Mouse (Mus musculus): ENCODE results near the gene Zfp747. TPM values are rescaled to one million over a fixed set of nuclear protein-coding genes. Genes with fewer than 3 reads are reported as not detected.
"Not testable (repeated sequence)": the region's sequence is repeated elsewhere in the genome, so short reads cannot be mapped to it uniquely, and the experiment has no call there.

Zfp747 gene
- polyA plus RNA-seq, 1 experiment from 2014 or later: 5.1 TPM

- H3K4me3 ChIP-seq: peak within 1 kb of the TSS; percentile 73
- H3K27ac ChIP-seq (ENCODE audit: poor library complexity, severe bottlenecking): peak within 1 kb of the TSS; percentile 84
- peak; percentile 96 for ATAC-seq (ENCODE audit: insufficient number of reproducible peaks, low FRiP score)
- peak within 1 kb of the TSS; percentile 84 for H3K9ac ChIP-seq
- WGBS: under 1% methylated on average over 45 of the region's 45 CpGs
- H3K4me1 ChIP-seq (replicated peaks): peaks cover 23% of the 10 kb centered on the region
- H3K4me2 ChIP-seq: peak within 1 kb of the TSS; percentile 84
- H3K27me3 ChIP-seq (replicated peaks): peaks cover 11% of the 10 kb centered on the region; the same call in 1 of the 2 replicates
- H3K36me3 ChIP-seq: peaks cover 20% of the 10 kb centered on the region
- no peaks in the 10 kb centered on the region for H3K9me3 ChIP-seq (replicated peaks)
Measured at GRCm38 (mm10) chr7:127393157-127393943, 17.5 kb upstream of the Zfp747 start, which contains the start of gene E430018J23Rik. TSS of gene E430018J23Rik (minus strand) at chr7:127393629.

- peak overlapping the region; percentile 84 for H3K4me2 ChIP-seq
- 84% methylated on average over 8 of the region's 8 CpGs for WGBS
- no peak for ATAC-seq (ENCODE audit: insufficient number of reproducible peaks, low FRiP score)
- peak overlapping the region; percentile 84 for H3K9ac ChIP-seq
- H3K9me3 ChIP-seq (replicated peaks): no peaks in the 10 kb centered on the region
- H3K27ac ChIP-seq (ENCODE audit: poor library complexity, severe bottlenecking): no peak overlapping the region
- peaks cover 20% of the 10 kb centered on the region for H3K36me3 ChIP-seq
- H3K4me3 ChIP-seq: peak overlapping the region; percentile 73
- H3K27me3 ChIP-seq (replicated peaks): peaks cover 4% of the 10 kb centered on the region; the same call in 1 of the 2 replicates
- H3K4me1 ChIP-seq (replicated peaks): peaks cover 23% of the 10 kb centered on the region
Measured at GRCm38 (mm10) chr7:127392251-127392824, 16.5 kb upstream of the Zfp747 start.

- WGBS: 95% methylated on average over 16 of the region's 16 CpGs
- Histone ChIP-seq H3K27ac (ENCODE audit: poor library complexity, severe bottlenecking) (no peak overlapping the region), H3K4me1 (replicated peaks) (peaks cover 23% of the 10 kb centered on the region), H3K4me3 (no peak overlapping the region), H3K9ac (no peak overlapping the region), H3K27me3 (replicated peaks) (no peaks in the 10 kb centered on the region), H3K36me3 (peaks cover 20% of the 10 kb centered on the region), H3K9me3 (replicated peaks) (no peaks in the 10 kb centered on the region), H3K4me2 (no peak overlapping the region)
- ATAC-seq (ENCODE audit: insufficient number of reproducible peaks, low FRiP score): no peak
Measured at GRCm38 (mm10) chr7:127391538-127391937, 15.7 kb upstream of the Zfp747 start.

DNA sequence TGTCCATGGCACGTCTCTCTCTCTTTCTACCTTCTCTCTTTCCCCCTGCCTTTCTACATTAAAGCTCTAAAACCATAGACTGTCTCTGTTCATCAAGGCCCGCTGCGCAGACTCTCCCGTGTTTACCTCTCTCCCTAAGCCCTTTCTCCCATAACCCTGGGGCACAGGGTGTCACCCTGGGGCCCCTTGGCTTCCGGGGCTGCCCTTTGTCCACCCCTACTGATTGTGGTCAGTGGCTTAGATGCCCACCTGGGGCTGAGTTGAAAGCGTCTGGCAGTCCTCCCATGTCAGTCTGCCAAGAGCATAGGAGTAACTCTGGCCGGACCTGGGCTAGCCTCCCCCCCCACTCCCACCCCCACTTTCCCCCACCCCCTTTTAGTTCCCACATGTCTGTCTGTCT is 14.5 kb upstream of the Zfp747 start:
- WGBS: 76% methylated on average over 7 of the region's 7 CpGs
- H3K36me3 ChIP-seq: peaks cover 23% of the 10 kb centered on the region
- H3K9ac ChIP-seq: no peak overlapping the region
- H3K27me3 ChIP-seq (replicated peaks): no peaks in the 10 kb centered on the region
- H3K4me1 ChIP-seq (replicated peaks): peaks cover 28% of the 10 kb centered on the region
- no peak for ATAC-seq (ENCODE audit: insufficient number of reproducible peaks, low FRiP score)
- no peak overlapping the region for H3K27ac ChIP-seq (ENCODE audit: poor library complexity, severe bottlenecking)
- no peaks in the 10 kb centered on the region for H3K9me3 ChIP-seq (replicated peaks)
- no peak overlapping the region for H3K4me2 ChIP-seq
- no peak overlapping the region for H3K4me3 ChIP-seq

GRCm38 (mm10) chr7:127388201-127388600 is 12.4 kb upstream of the Zfp747 start:
- not testable (repeated sequence) for H3K4me3 ChIP-seq; H3K9ac ChIP-seq; H3K27me3 ChIP-seq (replicated peaks); ATAC-seq (ENCODE audit: insufficient number of reproducible peaks, low FRiP score); H3K27ac ChIP-seq (ENCODE audit: poor library complexity, severe bottlenecking); H3K9me3 ChIP-seq (replicated peaks); H3K4me2 ChIP-seq
- Histone ChIP-seq H3K4me1 (replicated peaks) (peaks cover 23% of the 10 kb centered on the region), H3K36me3 (peaks cover 43% of the 10 kb centered on the region)

DNA sequence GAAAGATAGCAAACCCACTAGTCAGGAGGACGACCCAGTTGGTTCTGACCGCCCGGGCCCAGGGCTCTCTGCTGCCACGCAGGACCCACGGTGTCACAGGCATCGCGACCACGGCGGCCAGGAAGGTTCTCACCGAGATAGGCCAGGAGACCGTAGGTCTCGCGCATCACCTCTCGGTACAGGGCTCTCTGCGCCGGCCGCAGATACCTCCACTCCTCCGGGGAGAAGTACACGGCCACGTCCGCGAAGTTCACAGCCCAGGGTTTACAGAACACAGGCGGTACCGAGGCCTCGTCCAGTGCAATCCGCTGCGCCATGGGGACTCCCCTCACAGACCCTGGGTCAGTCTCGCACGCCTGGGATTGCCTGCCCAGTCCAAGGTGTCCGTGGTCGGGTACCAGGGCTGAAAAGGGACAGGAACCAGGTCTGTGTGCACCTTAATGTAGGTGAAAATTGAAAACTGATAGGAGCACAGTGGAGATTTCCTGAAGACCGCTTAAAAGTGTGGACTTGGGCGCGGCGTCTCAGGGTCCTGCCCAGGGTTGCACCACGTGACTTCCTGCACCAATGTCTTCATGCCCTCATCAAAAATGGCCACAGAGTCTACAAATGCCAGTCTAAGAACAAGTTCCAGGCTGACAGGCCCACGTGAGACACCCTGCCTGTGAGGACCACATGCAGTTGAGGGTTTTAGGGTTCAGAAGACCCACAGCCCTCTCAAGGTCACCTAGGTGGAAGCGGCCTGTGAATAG is 11.0 kb upstream of the Zfp747 start, which contains the start of gene 9130019O22Rik:
TSS of gene 9130019O22Rik (minus strand) at position 526 of the 752 bp plus-strand sequence.
- H3K4me1 ChIP-seq (replicated peaks): peaks cover 13% of the 10 kb centered on the region
- H3K4me2 ChIP-seq: peak within 1 kb of the TSS; percentile 91
- H3K27ac ChIP-seq (ENCODE audit: poor library complexity, severe bottlenecking): no peak within 1 kb of the TSS
- peak; percentile 89 for ATAC-seq (ENCODE audit: insufficient number of reproducible peaks, low FRiP score)
- H3K27me3 ChIP-seq (replicated peaks): no peaks in the 10 kb centered on the region
- H3K9ac ChIP-seq: peak within 1 kb of the TSS; percentile 83
- H3K9me3 ChIP-seq (replicated peaks): peaks cover 7% of the 10 kb centered on the region; the same call in 1 of the 2 replicates
- WGBS: 10% methylated on average over 38 of the region's 38 CpGs
- peaks cover 47% of the 10 kb centered on the region for H3K36me3 ChIP-seq
- H3K4me3 ChIP-seq: peak within 1 kb of the TSS; percentile 62

DNA sequence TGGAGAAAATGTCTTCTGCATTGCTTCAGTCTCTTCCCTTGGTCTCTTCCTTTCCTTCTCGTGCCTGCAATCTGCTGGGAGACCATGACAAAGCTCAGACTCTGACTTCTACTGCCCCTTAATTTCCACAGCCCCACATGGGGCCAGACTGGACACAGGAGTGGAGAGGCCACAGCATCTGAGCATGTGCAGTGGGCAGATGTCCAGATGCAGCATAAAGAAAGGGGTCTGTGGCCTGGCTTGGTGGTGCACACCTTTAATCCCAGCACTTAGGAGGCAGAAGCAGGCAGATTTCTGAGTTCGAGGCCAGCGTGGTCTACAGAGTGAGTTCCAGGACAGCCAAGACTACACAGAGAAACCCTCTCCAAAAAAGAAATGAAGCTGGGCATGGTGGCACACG is 9.7 kb upstream of the Zfp747 start:
- H3K9me3 ChIP-seq (replicated peaks); H3K4me3 ChIP-seq; H3K27me3 ChIP-seq (replicated peaks); H3K4me2 ChIP-seq; H3K9ac ChIP-seq; H3K27ac ChIP-seq (ENCODE audit: poor library complexity, severe bottlenecking); ATAC-seq (ENCODE audit: insufficient number of reproducible peaks, low FRiP score): not testable (repeated sequence)
- WGBS: 90% methylated on average over 4 of the region's 4 CpGs
- Histone ChIP-seq H3K4me1 (replicated peaks) (peaks cover 20% of the 10 kb centered on the region), H3K36me3 (peaks cover 37% of the 10 kb centered on the region)

DNA sequence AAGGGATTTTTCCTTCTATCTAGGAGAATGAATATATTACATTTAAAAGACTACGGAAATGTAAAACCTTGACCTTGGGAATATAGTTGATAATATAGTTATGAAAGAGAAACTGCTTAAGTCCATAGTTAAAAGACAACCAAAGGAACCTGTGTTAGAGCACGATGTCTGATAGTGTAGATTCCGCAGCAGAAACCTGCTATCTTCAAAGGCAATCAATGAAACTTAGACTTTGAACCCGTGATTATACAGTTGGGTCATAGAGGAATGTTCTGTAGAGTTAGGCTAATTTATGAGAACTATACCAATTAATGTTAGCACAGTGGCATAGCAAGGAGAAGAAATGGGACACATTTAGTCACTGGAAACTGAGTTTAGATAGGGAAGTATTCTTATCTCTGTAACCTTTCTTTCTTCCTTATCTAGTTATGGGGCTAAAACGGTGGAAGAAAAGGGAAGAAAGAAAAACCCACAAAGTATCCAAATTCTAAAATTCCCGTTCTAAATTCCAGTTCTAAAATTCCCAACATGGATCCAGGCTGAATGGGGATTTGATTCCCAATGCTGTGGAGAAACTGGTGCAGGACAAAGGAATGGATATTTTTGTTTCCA is 2.6 kb upstream of the Zfp747 start:
- H3K9ac ChIP-seq: no peak overlapping the region
- H3K9me3 ChIP-seq (replicated peaks): no peaks in the 10 kb centered on the region; the same call in 1 of the 2 replicates
- WGBS: 64% methylated on average over 6 of the region's 6 CpGs
- no peak overlapping the region for H3K4me3 ChIP-seq
- no peaks in the 10 kb centered on the region for H3K27me3 ChIP-seq (replicated peaks)
- H3K4me1 ChIP-seq (replicated peaks): peaks cover 10% of the 10 kb centered on the region; the same call in 1 of the 2 replicates
- H3K4me2 ChIP-seq: no peak overlapping the region
- H3K36me3 ChIP-seq: peaks cover 21% of the 10 kb centered on the region
- ATAC-seq (ENCODE audit: insufficient number of reproducible peaks, low FRiP score): no peak
- no peak overlapping the region for H3K27ac ChIP-seq (ENCODE audit: poor library complexity, severe bottlenecking)

GRCm38 (mm10) chr7:127371870-127372269 is 4.0 kb downstream of the Zfp747 start:
- H3K4me3 ChIP-seq; ATAC-seq (ENCODE audit: insufficient number of reproducible peaks, low FRiP score); H3K9ac ChIP-seq; H3K27me3 ChIP-seq (replicated peaks); H3K9me3 ChIP-seq (replicated peaks); H3K4me1 ChIP-seq (replicated peaks); H3K4me2 ChIP-seq; H3K27ac ChIP-seq (ENCODE audit: poor library complexity, severe bottlenecking): not testable (repeated sequence)
- peaks cover 15% of the 10 kb centered on the region for H3K36me3 ChIP-seq
- WGBS: 81% methylated on average over 3 of the region's 3 CpGs

DNA sequence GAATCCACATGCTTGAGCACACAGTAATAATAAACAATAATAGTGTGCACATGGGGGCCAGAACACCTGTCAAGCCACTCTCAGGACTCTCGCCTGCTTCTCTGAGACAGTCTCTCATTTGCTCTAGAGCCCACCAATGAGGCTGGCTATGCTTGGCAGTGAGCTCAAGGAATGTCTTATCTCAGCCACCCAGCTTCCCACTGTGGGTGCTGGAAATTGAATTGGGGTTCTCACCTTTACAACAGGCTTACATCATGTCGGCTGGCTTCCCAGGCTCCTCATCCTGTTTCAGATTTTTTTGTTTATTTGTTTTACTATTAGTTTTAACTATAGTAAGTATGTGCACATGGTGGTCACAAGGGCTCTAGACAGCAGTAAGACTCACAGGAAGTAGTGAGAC is 4.6 kb downstream of the Zfp747 start:
- H3K4me3 ChIP-seq: no peak overlapping the region
- no peak overlapping the region for H3K9ac ChIP-seq
- no peaks in the 10 kb centered on the region for H3K27me3 ChIP-seq (replicated peaks)
- H3K27ac ChIP-seq (ENCODE audit: poor library complexity, severe bottlenecking): no peak overlapping the region
- H3K4me1 ChIP-seq (replicated peaks): peaks cover 3% of the 10 kb centered on the region; the same call in 1 of the 2 replicates
- peaks cover 5% of the 10 kb centered on the region; the same call in 1 of the 2 replicates for H3K9me3 ChIP-seq (replicated peaks)
- 63% methylated on average over 2 of the region's 2 CpGs for WGBS
- ATAC-seq (ENCODE audit: insufficient number of reproducible peaks, low FRiP score): no peak
- H3K36me3 ChIP-seq: peaks cover 15% of the 10 kb centered on the region
- no peak overlapping the region for H3K4me2 ChIP-seq
